Mouse (Mus musculus) spleen, embryonic (tissue): ENCODE measurements around the gene Idh1.

Experiments used
- CTCF ChIA-PET: fragments of 350-600 bp; sonication (Branson Sonifier 250); formaldehyde crosslinking; loops from one replicate; lab custom pipeline; 2022; lab: Charles Lee

Idh1 gene

DNA sequence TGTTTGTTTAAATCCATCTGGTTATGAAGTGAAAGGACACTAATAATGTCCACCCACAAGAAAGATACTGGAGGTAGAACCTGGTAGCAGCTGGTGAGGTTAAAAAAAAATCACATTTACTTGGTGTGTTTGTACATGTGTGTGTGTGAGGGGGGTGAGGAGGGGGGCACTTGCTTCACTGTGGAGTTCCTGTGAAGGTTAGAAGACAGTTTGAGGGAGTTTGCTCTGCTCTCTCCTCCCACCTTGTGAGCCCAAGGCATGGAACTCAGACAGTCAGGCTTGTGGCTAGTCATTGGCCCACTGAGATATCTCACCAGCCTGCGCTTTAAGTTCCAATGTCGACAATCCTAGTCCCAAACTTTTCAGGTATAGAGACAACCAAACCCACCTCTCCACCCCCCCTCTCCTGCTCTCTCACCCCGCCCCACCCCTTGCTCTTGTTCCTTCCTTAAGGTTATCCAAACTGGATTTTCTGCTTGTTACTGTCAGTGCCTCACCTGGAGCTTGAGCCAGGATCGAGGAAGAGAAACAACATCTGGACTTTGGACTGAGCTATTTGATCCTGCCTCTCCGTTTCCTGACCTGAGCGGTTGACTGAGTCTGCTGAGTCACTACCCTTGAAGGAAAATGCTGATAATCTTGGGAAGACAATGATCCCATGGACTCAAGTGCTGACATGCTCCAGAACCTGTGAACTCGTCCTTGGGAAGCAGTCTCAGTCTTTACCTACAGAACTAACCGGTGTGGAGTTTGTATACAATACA lies 68.0 kb downstream of the Idh1 start:
- CTCF ChIA-PET = no interaction called here

DNA sequence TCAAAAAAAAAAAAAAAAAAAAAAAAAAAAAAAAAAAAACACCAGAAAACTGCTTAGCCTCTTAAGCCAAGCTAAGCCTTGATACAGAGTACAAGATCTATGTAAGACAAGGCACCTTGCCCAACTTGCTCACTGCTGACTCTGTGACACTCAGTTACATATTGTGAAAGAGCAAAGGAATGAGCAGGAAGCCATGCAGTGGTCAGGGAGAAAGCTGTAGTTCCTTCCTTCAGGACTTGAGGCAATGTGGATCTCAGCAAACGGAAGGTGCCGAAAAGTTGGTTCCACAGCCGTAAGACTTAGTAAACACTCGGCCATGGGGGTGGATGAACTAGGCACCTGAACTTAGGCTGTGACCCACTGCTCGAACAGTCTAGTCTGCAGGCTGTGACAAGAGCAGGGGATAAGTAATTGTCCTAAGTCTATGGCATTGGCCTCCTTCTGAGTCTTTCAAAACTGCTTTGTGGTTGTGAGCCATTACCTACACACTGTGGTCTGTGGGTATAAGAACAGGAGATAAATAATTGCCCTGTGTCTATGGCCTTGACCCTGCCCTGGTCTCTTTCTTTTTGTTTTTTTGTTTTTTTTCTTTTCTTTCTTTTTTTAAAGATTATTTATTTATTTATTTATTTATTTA lies 72.6 kb downstream of the Idh1 start:
- CTCF ChIA-PET = no interaction called here

DNA sequence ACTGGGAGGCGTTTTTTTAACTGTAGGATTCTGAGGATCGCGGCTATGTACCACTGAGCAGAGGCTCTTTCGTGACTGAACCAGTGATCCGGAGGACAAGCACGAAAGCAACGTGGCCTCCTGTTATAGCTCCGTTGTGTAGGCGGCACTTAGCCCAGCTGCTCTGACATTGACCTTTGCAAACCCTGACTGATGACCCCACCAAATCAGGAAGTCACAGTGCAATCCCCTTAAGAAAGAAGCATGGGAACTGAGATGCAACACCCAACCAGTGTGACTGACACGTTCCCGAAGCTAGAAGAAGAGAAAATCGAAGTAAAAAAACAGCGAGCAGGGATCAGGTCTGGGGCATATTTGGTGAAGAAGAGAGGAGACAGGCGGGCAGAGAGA lies 73.5 kb downstream of the Idh1 start:
- CTCF ChIA-PET = no interaction called here

DNA sequence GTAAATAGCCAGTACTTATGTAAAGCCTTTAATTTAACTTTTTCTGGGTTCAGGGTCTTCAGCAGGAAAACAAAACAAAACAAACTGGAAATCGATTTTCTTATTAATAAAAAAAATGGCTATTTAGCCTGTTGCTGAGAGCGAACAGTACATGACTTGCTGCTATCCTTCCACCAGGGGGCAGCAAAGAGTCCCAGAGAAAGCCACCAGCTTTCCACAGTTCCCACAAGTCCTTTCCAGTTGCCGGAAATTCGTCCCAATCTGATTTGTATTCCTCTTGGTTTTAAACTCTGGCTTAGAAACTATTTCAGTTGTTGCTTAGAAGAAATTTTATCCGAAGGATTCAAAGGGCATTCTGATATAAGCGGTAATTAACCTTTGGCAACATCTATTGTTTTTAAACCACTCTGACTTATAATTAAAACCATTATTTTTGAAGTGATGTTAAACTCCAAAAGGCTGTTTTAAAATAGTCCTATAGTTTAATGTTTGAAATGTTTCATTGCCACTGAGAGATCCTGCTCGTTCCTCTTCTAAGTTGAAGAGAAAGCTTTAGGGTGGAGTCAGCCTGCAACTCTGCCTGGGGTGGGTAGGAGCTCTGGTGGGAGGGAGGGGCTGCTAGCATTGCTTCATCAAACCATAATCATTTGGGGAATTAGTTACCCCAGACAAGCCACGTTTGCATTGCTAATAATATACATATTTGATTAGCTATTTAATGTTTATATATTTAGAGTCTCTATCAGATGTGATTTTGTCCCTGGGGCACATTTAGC lies 74.1 kb downstream of the Idh1 start:
- CTCF ChIA-PET = interaction anchor here (0.6 kb wide), 1 partner anchor 29 kb away, joined by 8 read pairs; no protein-coding TSS in a partner anchor

DNA sequence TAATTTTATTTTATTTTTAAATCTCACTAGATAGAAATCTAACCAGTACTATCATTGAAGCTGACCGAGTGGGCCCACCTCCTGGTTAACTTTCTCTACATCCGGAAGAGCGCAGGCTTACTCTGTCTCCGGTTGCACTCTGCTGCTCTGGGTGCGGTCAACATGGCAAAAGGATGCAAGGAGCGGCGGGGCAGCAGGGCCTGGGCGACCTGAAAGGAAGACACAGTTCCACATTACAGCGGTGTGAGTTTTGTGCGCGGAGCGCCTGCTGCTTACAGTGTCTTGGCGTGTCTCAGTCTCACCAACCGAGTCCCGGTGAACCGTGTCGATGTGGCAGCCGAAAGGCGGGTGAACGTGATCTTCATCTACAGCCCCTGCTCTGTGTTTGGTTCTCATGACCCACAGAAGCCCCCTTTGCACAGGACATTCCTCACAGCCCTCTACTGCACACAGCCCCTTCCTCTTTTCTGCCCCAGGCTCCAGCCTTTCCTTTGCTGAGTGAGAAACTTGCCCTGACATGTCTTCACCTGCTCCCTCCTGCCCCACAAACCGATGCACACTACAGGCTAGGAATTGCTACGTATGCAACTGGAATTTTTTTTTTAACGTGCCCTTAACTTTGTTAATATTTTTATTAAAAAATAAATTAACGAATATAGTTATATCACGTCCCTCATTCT lies 76.4 kb downstream of the Idh1 start:
- CTCF ChIA-PET = no interaction called here

DNA sequence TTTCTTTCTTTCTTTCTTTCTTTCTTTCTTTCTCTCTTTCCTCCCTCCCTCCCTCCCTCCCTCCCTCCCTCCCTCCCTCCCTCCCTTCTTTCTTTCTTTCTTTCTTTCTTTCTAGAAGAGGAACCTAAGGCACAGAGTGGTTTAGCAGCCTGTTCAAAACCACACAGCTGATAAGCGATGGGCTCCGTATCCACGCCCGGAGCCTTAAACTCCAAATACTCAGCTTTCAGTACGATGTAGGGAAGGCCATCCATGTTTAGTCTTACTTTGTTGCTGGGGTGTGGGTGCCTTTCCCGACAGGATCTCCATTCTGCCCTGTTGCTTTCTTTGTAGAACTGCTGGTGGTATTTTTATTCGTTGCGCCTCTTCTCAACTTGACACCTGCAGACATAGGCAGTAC lies 77.1 kb downstream of the Idh1 start:
- CTCF ChIA-PET = no interaction called here
